Mouse (Mus musculus) cerebellum, adult 2 months (tissue): Measurements from ENCODE around the gene Rrh. TPM values are rescaled to one million over a fixed set of nuclear protein-coding genes. Genes with fewer than 3 reads are reported as not detected.

Experiments
- DNase-seq, 2 experiments: peaks; one replicate each; pipeline ENCODE4 v3.0.0; 2021
- H3K27ac ChIP-seq: fragments of 200-500 bp; 2 replicates; pipeline ENCODE4 v1.5.1; 2012; ENCODE audit warnings: low read length, control low read depth, inconsistent platforms; ENCODE audit not compliant: insufficient read depth
- H3K27me3 ChIP-seq: fragments of 200-500 bp; 2 replicates; pipeline ENCODE4 v1.6.1; 2012; ENCODE audit warnings: inconsistent platforms, mild to moderate bottlenecking, low read length, moderate library complexity; ENCODE audit not compliant: control insufficient read depth, insufficient read depth
- H3K4me1 ChIP-seq: fragments of 200-500 bp; 2 replicates; pipeline ENCODE4 v1.6.1; 2011; ENCODE audit warnings: low read length; ENCODE audit not compliant: control insufficient read depth, insufficient read depth
- H3K4me3 ChIP-seq: fragments of 200-500 bp; replicated peaks from 2 replicates; pipeline ENCODE3; 2011; ENCODE audit warnings: mild to moderate bottlenecking, low read depth, low read length, control low read depth; ENCODE audit not compliant: insufficient read depth
- CTCF ChIP-seq: fragments of 200-500 bp; IDR thresholded peaks from 2 replicates; pipeline ENCODE4 v1.5.1; 2011; ENCODE audit warnings: low read depth, mild to moderate bottlenecking, control low read depth, low read length, moderate library complexity, borderline replicate concordance; ENCODE audit not compliant: insufficient read depth
- POLR2A ChIP-seq: fragments of 200-500 bp; IDR thresholded peaks from 2 replicates; pipeline ENCODE4 v1.6.1; 2011; ENCODE audit warnings: low read length, control low read depth, borderline replicate concordance; ENCODE audit not compliant: insufficient read depth
- WGBS: fragments of 180-500 bp; shearing (Covaris S2); methylation state at CpG from one replicate; pipeline ENCODE4 v1.1.7; 2018; 5-methylcytosine and 5-hydroxymethylcytosine counted together
- polyA plus RNA-seq: library from polyadenylated mRNA; depleted of rRNA; stranded (reverse); fragments of >200 nt; gene quantifications from 2 replicates; pipeline ENCODE4 v1.2.3, GENCODE M21; 2012; rRNA removed

Rrh gene
- 0.77 and 0.79 TPM in 2 replicates for polyA plus RNA-seq

DNA sequence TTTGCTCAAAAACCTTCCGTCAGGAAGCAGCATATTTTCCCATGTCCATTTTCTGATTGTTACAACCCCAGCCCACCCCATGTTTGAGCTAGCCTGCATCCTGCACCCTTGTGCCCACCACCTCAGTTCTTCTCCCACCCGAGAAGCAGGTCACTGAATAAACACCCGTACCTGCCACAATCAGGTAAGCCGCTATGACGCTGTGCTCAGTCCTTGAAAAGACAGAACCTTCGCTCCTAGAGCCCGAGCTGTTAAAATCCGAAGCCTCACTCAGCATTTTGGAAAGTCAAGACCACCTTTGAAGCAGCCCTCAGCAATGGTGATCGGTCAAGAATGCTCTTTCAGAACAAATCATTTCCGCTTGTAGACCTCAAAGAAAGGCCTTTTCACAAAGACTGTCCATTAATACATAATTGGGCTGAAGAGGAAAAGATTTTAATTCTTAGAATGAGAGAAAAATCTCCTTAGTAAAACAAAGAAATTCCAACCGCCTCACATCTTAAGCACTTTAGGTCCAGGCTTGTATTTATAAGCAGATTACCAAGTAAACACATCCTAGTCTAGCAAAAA, at the start of gene Rrh:
TSS of gene Rrh (minus strand) at position 382 of the 570 bp plus-strand sequence.
- Histone ChIP-seq H3K4me3 (no peak within 1 kb of the TSS), H3K27ac (no peak within 1 kb of the TSS), H3K27me3 (no peaks in the 10 kb centered on the region), H3K4me1 (no peaks in the 10 kb centered on the region)
- no peak for TF ChIP-seq CTCF
- TF ChIP-seq POLR2A: no peak
- 87% methylated on average over 11 of the region's 11 CpGs for WGBS
- DNase-seq: no peak

DNA sequence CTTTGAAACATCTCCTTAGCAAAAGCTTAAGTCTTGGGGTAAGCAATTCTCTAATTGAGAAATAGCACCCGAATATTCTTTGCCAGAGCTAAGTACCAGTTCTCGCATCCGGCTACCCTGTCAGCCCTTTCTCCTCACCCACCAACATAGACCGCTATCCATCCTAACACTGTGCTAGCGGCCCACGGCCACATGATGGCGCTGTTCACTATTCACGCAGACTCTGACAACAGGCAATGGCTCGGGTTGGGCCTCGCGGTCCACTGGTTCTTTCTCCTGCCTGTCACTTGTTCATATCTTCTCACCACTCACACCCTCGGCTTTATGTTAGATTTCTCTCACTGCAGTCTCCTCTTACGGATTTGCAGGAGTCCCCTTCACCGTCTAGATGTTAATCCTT, 41.3 kb upstream of the Rrh start:
- DNase-seq: peak; percentile 39 to 54
- H3K27ac ChIP-seq: no peak overlapping the region
- TF ChIP-seq CTCF (peak; percentile 73), POLR2A (no peak)
- WGBS: 46% methylated on average over 14 of the region's 14 CpGs
- no peaks in the 10 kb centered on the region; the same call in 1 of the 2 replicates for H3K4me1 ChIP-seq
- H3K27me3 ChIP-seq: no peaks in the 10 kb centered on the region
- H3K4me3 ChIP-seq: no peak overlapping the region

DNA sequence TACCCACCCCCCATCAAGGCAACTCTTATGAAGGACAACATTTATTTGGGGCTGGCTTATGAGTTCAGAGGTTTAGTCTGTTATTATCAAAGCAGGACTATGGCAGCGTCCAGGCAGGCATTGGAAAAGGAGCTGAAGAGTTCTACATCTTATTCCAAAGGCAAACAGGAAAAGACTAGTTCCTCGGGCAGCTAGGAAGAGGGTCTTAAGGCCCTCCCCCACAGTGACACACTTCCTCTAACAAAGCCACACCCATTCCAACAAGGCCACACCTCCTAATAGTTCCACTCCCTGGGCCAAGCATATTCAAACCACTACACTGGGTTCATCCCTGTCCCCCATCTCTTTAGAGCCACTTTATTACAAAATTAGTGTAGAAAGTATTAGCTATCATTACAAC, 40.2 kb upstream of the Rrh start:
- DNase-seq: no peak
- 81% methylated on average over 2 of the region's 2 CpGs for WGBS
- Histone ChIP-seq H3K4me1 (no peaks in the 10 kb centered on the region; the same call in 1 of the 2 replicates), H3K27me3 (no peaks in the 10 kb centered on the region), H3K27ac (no peak overlapping the region), H3K4me3 (no peak overlapping the region)
- TF ChIP-seq CTCF: no peak
- no peak for TF ChIP-seq POLR2A

DNA sequence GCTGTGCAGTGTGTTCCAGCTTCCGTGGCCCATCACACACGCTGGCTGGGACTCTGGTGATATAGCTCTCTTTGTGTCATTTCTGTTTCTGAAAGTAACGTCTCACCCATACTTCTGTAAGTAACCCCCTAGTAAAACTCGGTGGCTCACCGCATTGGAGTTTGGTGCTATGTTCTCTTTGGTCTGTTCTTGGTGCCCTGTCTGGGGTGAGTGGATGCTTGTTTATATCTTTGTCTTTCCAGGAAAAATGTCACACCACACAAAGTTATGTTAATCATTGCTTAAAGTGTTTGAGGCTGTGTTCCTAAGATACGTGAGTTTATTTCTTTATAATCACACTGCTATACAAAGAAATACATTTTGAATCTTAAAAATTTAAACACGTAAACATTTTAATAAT, 24.5 kb upstream of the Rrh start:
- no peak overlapping the region for H3K4me3 ChIP-seq
- H3K27ac ChIP-seq: no peak overlapping the region
- H3K4me1 ChIP-seq: no peaks in the 10 kb centered on the region
- WGBS: 82% methylated on average over 7 of the region's 7 CpGs
- no peak for DNase-seq
- no peaks in the 10 kb centered on the region; the same call in 1 of the 2 replicates for H3K27me3 ChIP-seq
- TF ChIP-seq CTCF: no peak
- TF ChIP-seq POLR2A: no peak

DNA sequence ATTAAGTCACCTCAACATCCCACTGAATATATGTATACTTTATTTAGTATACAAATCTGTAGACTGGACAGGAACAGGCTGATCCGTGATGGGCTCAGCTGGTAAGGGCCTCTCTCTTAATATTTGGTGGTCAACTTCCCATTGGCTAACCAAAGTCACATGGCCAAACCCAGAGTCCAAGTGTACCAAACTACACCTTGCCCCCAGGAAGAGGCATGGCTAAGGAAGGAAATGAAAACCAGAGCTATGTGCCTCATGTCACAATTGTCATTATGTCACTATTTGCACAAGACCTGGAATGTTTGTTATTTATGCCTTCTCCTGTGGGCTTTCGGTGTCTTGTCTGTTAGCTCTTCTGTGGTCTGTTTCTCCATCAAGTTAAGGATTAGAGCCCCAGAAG, 23.5 kb upstream of the Rrh start:
- Histone ChIP-seq H3K27me3 (no peaks in the 10 kb centered on the region; the same call in 1 of the 2 replicates), H3K4me1 (no peaks in the 10 kb centered on the region), H3K4me3 (no peak overlapping the region), H3K27ac (no peak overlapping the region)
- WGBS: 88% methylated on average over 2 of the region's 2 CpGs
- no peak for DNase-seq
- TF ChIP-seq POLR2A: no peak
- TF ChIP-seq CTCF: no peak

DNA sequence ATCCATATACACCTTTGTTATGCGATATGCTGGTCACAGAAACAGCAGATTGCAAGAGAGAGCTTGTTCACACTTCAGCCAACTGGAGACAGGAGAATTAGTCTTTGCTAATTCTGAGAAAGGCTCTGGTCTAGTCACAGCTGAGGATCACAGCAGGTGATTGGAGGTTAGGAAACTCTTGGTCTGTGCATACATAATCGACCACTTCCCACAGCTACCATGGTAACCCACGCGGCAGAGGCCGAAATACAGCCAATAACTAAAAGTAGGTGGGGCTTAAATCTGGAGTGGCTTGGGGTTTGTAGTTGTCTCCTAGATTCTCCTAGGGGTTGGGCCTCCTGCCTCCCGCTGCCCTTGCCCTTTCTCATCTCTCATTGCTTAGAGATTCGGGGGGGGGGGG, 15.6 kb upstream of the Rrh start:
- no peak for DNase-seq
- Histone ChIP-seq H3K27ac (no peak overlapping the region), H3K4me1 (no peaks in the 10 kb centered on the region), H3K27me3 (no peaks in the 10 kb centered on the region), H3K4me3 (no peak overlapping the region)
- WGBS: 12% methylated on average over 7 of the region's 7 CpGs
- no peak for TF ChIP-seq POLR2A
- TF ChIP-seq CTCF: no peak

DNA sequence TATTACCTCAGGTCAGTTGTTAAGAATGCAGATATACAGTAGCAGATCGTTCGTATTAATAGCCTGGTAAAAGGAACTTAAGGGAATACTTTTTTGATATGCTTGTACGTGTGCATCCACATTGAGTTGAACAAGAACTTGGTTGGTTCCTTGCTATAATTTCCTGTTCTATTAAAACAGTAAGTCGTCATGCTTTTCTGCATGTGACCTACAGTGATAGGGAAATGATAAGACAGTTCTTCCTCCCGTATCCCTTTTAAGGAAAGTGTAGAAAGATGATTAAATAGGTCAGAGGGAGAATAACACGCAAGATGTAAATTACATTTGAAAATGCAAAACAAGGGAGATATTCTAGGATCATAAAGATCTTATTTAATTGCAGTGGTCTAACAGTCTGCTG, 14.6 kb upstream of the Rrh start:
- TF ChIP-seq POLR2A: no peak
- no peak overlapping the region for H3K27ac ChIP-seq
- no peak overlapping the region for H3K4me3 ChIP-seq
- 87% methylated on average over 6 of the region's 6 CpGs for WGBS
- DNase-seq: no peak
- H3K27me3 ChIP-seq: no peaks in the 10 kb centered on the region
- no peaks in the 10 kb centered on the region for H3K4me1 ChIP-seq

DNA sequence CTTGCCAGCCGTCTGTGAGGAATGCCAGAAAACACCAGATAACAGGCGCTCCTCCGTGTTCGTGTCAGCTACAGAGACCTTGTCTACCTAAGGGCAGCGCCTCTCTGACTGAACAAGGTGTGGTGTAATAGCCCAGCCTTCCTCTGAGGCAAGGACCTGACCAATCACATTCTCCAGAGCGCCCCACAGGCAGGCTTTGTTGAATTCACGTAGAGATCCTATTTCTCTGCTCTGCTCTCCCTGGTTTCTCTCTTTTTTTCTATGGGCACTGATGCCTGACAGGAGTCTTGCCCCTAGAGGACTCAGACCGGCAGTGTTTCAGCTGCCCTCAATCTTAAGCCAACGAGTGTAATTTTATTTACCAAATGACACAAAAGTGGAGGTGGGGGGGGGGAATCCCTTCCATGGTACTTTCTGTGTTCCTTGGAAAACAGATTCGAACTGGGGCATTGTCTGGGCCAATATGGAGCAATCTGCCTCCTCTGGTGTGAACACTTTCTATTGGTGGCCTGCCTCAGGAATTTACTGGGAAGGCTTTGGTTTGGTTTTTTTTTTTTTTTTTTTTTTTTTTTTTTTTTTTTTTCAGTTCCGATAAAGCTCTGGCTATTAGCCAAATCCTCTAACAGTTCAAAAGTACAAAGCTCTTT, 13.8 kb upstream of the Rrh start:
- Histone ChIP-seq H3K27me3 (no peaks in the 10 kb centered on the region), H3K27ac (no peak overlapping the region), H3K4me3 (no peak overlapping the region), H3K4me1 (no peaks in the 10 kb centered on the region)
- TF ChIP-seq CTCF: no peak
- TF ChIP-seq POLR2A: no peak
- DNase-seq: no peak
- WGBS: 7% methylated on average over 11 of the region's 11 CpGs
